Mouse (Mus musculus) c-Kit-positive CD71-positive TER-119-negative erythroid progenitor cells, embryonic 14.5 days (primary cell): ENCODE data around the gene Vmn1r95.
"Not testable (repeated sequence)": the region's sequence is repeated elsewhere in the genome, so short reads cannot be mapped to it uniquely, and the experiment has no call there.

Source experiments
- DNase-seq: peaks from one replicate; pipeline ENCODE4 v3.0.0-alpha.2; 2013; ENCODE audit warnings: low read depth

Vmn1r95 gene

GRCm38 (mm10) chr7:20193410-20193809 lies at the start of gene Vmn1r95:
TSS of gene Vmn1r95 (plus strand) at chr7:20193710.
- DNase-seq, result not testable (repeated sequence)

GRCm38 (mm10) chr7:20168277-20168676 lies 25.2 kb upstream of the Vmn1r95 start, which contains the start of gene Vmn1r94:
TSS of gene Vmn1r94 (minus strand) at chr7:20168377.
- DNase-seq, result not testable (repeated sequence)

- DNase-seq, result not testable (repeated sequence)
Observed at GRCm38 (mm10) chr7:20205507-20205906, 12.0 kb downstream of the Vmn1r95 start, which contains the start of gene Gm6164. TSS of gene Gm6164 (minus strand) at chr7:20205607.

GRCm38 (mm10) chr7:20233728-20234127 lies 40.2 kb downstream of the Vmn1r95 start, which contains the start of gene Gm4498:
TSS of gene Gm4498 (minus strand) at chr7:20233828.
- DNase-seq, result not testable (repeated sequence)
